Mouse (Mus musculus) myocyte (in vitro differentiated cells): ENCODE measurements around the gene Ranbp17.

Source experiments
- MYOD1 ChIP-seq, 3 experiments: IDR thresholded peaks; one replicate each; pipeline ENCODE4 v1.6.1; 2011; ENCODE audit warnings: control low read depth in 2 of 3, low read depth in 2 of 3, mild to moderate bottlenecking in 2 of 3, moderate library complexity in 1 of 3; ENCODE audit not compliant: insufficient read length in 2 of 3, control insufficient read depth in 1 of 3
- POLR2A ChIP-seq: IDR thresholded peaks from one replicate; pipeline ENCODE4 v1.6.1; 2011; ENCODE audit warnings: low read depth, mild to moderate bottlenecking, control low read depth, moderate library complexity; ENCODE audit not compliant: insufficient read length
- REST ChIP-seq: IDR thresholded peaks from one replicate; pipeline ENCODE4 v1.6.1; 2011; ENCODE audit warnings: mild to moderate bottlenecking, control low read depth, moderate library complexity; ENCODE audit not compliant: insufficient read depth, insufficient read length

DNA sequence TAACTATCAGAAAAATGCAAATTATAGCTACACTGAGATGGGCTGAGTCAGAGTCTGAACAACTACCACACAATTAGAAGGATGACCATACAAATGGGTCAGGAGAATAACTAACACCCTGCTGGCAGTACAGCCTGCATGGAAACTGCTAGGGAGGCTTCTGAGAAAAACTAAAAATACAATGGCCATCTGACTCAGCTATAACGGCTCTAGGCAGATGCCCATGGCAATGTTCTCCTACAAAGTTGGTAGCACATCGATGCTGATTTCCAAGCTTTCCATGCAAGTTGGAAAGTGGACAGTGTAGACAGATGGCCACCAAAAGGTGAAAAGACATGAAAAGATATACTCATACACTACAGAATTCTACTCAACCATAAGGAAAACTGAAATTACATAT lies 124.9 kb downstream of the Ranbp17 start:
- TF ChIP-seq REST = no peak
- TF ChIP-seq MYOD1 (IDR thresholded peaks at IDR 0.05; ENCODE audit: control insufficient read depth in 1 of 3, insufficient read length in 2 of 3, low read depth in 2 of 3) = no peak
- no peak for TF ChIP-seq POLR2A
